Mouse (Mus musculus) forebrain, embryonic 14.5 days (tissue): ENCODE results near the gene Rcc1l. TPM values are rescaled to one million over a fixed set of nuclear protein-coding genes. Genes with fewer than 3 reads are reported as not detected.
A peak's percentile ranks its signal among the peaks of the same experiment; 100 is the strongest.

Source experiments
- ATAC-seq: fragments of 200-750 bp; cut with Nextera tagmentation; 2 replicates; pipeline ENCODE4 v1.8.0; 2017; ENCODE audit warnings: mild to moderate bottlenecking, moderate library complexity
- DNase-seq: peaks from one replicate; pipeline ENCODE4 v3.0.0-alpha.2; 2015; ENCODE audit warnings: low spot score
- H3K27ac ChIP-seq: fragments of 300-500 bp; sonication (generic); 2 replicates; pipeline ENCODE4 v1.5.1; 2014; ENCODE audit warnings: low read depth, mild to moderate bottlenecking, control low read depth, low read length, moderate library complexity
- H3K27me3 ChIP-seq: fragments of 300-500 bp; sonication (generic); replicated peaks from 2 replicates; pipeline ENCODE4 v1.6.1; 2014; ENCODE audit warnings: low read length, control low read depth, mixed read lengths; ENCODE audit not compliant: control insufficient read depth, insufficient read depth
- H3K36me3 ChIP-seq: fragments of 300-500 bp; sonication (generic); 2 replicates; pipeline ENCODE4 v1.6.1; 2014; ENCODE audit warnings: low read length, control low read depth; ENCODE audit not compliant: control insufficient read depth, insufficient read depth
- H3K4me1 ChIP-seq: fragments of 300-500 bp; sonication (generic); 2 replicates; pipeline ENCODE4 v1.6.1; 2014; ENCODE audit warnings: antibody characterized with exemption, low read length, control low read depth; ENCODE audit not compliant: control insufficient read depth, insufficient read depth
- H3K4me2 ChIP-seq: fragments of 300-500 bp; sonication (generic); 2 replicates; pipeline ENCODE4 v1.6.1; 2014; ENCODE audit warnings: mild to moderate bottlenecking, control low read depth, low read length
- H3K4me3 ChIP-seq: fragments of 300-500 bp; sonication (generic); 2 replicates; pipeline ENCODE4 v1.5.1; 2014; ENCODE audit warnings: low read depth, low read length, control low read depth
- H3K9ac ChIP-seq: fragments of 300-500 bp; sonication (generic); 2 replicates; pipeline ENCODE4 v1.6.1; 2014; ENCODE audit warnings: mild to moderate bottlenecking, low read length, control low read depth, moderate library complexity
- H3K9me3 ChIP-seq: fragments of 300-500 bp; sonication (generic); replicated peaks from 2 replicates; pipeline ENCODE4 v1.6.1; 2016; ENCODE audit warnings: low read length, control low read depth, mixed read lengths; ENCODE audit not compliant: control insufficient read depth
- WGBS: fragments of 180-500 bp; shearing (Covaris S2); extraction: QIAGEN DNeasy Blood & Tissue Kit; methylation state at CpG from one replicate; pipeline ENCODE4 v1.1.7; 2014; 5-methylcytosine and 5-hydroxymethylcytosine counted together
- polyA plus RNA-seq: library from polyadenylated mRNA; unstranded; fragments of >200 nt; fragmentation: Nextera tagmentation; extraction: Ambion mirVana; gene quantifications from 2 replicates; pipeline ENCODE4 v1.2.1, GENCODE M21; 2014

The Rcc1l gene
- polyA plus RNA-seq, 1 experiment from 2014 or later = 20.1 TPM

DNA sequence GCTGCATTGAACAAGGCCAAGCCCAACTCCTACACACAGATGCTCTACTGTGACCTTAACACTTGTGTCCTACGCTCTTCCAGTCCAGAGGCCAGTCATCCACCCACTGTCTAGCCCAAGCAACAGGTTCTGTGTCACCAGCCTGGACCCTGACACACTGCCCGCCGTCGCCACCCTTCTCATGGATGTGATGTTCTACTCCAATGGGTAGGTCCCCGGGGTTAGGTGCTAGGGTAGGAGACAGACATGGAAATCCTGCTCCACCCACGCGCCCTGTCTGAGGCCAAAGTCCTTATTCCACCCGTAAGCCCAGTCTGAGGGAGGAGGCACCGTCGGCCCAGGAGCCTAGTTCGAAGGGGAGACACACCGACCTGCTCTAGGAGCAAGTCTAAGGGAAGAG is 40.6 kb downstream of the Rcc1l start:
- H3K9ac ChIP-seq = no peak overlapping the region
- no peak overlapping the region for H3K4me2 ChIP-seq
- H3K36me3 ChIP-seq = peaks cover 77% of the 10 kb centered on the region
- ATAC-seq (no peak), DNase-seq (no peak)
- 96% methylated on average over 12 of the region's 12 CpGs for WGBS
- H3K4me3 ChIP-seq = no peak overlapping the region
- H3K4me1 ChIP-seq = no peaks in the 10 kb centered on the region
- H3K9me3 ChIP-seq = no peaks in the 10 kb centered on the region
- H3K27ac ChIP-seq = no peak overlapping the region
- no peaks in the 10 kb centered on the region for H3K27me3 ChIP-seq

DNA sequence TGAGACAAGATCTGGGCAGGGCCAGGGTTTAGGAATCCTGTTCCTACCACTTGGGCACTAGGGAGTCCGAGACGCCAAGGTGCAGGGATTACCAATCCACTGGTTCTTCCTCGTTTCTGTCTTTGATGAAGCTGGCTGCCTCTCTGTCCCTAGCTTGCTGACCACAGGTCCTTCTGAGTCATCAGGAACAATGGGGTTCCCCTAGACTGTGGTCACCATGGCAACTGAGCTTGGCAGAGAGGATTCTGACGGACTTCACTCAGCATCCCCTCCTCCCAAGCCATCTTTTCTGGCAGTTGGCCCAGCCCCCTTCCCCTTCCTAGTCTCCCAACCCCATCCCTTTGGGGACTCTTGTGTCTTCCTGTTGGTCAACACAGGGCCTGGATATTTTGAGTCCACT is 45.0 kb downstream of the Rcc1l start:
- no peak overlapping the region for H3K27ac ChIP-seq

DNA sequence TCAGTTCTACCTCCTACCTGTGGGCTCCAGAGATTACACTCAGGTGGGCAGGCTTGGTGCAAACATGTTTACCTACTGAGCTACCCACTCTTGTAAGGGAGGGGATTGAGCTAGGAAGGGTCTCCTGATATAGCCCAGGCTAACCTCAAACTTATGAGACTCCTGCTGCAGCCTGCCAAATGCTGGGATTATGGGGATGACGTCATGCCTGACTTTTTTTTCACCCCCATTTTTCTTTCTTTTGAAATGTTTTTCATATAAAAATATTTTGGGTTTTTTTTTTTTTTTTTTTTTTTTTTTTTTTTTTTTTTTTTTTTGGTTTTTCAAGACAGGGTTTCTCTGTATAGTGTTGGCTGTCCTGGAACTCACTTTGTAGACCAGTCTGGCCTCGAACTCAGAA is 50.3 kb downstream of the Rcc1l start:
- Histone ChIP-seq H3K4me2 (no peak overlapping the region), H3K4me1 (no peaks in the 10 kb centered on the region), H3K9me3 (no peaks in the 10 kb centered on the region), H3K4me3 (no peak overlapping the region), H3K9ac (no peak overlapping the region), H3K36me3 (peaks cover 24% of the 10 kb centered on the region), H3K27ac (no peak overlapping the region), H3K27me3 (no peaks in the 10 kb centered on the region)
- 95% methylated on average over 2 of the region's 2 CpGs for WGBS
- no peak for DNase-seq
- ATAC-seq = no peak

More for the DNA sequence above, 45.0 kb downstream of the Rcc1l start:
- H3K4me3 ChIP-seq = no peak overlapping the region
- ATAC-seq (peak; percentile 42; the same call in 1 of the 2 replicates), DNase-seq (peak; percentile 71)
- H3K9me3 ChIP-seq = no peaks in the 10 kb centered on the region
- no peak overlapping the region for H3K4me2 ChIP-seq
- no peaks in the 10 kb centered on the region for H3K27me3 ChIP-seq
- no peaks in the 10 kb centered on the region for H3K4me1 ChIP-seq
- WGBS = 16% methylated on average over 4 of the region's 4 CpGs
- no peak overlapping the region for H3K9ac ChIP-seq
- peaks cover 46% of the 10 kb centered on the region for H3K36me3 ChIP-seq

DNA sequence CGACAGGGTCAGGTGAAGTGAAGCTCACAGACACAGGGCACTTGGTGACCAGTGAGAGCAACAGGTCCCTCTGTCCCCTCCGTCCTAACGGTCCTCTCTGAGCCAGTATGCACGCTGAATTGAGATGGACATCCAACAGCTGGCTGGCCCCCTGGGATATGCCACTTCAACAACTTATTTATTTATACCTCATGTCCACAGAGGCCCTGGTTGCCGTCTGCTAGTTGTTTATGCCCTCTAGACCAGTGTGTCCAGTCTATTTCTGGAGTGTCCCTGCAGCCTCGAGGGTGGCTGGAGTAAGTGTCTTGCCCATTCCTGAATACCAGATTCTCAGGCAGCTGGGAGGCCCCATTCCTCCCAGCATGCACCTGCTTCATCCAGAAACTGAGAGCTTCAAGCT is 52.7 kb downstream of the Rcc1l start:
- 92% methylated on average over 6 of the region's 6 CpGs for WGBS
- no peaks in the 10 kb centered on the region for H3K27me3 ChIP-seq
- no peaks in the 10 kb centered on the region for H3K4me1 ChIP-seq
- no peak for ATAC-seq
- peaks cover 29% of the 10 kb centered on the region for H3K36me3 ChIP-seq
- H3K27ac ChIP-seq = no peak overlapping the region
- no peak overlapping the region for H3K4me3 ChIP-seq
- H3K4me2 ChIP-seq = no peak overlapping the region
- no peak overlapping the region for H3K9ac ChIP-seq
- no peak for DNase-seq
- no peaks in the 10 kb centered on the region for H3K9me3 ChIP-seq

GRCm38 (mm10) chr5:134121893-134122259 is 54.7 kb downstream of the Rcc1l start:
- no peak for ATAC-seq
- DNase-seq = no peak
- H3K27me3 ChIP-seq = no peaks in the 10 kb centered on the region
- H3K27ac ChIP-seq = no peak overlapping the region
- peaks cover 33% of the 10 kb centered on the region for H3K36me3 ChIP-seq
- no peaks in the 10 kb centered on the region for H3K4me1 ChIP-seq
- no peak overlapping the region for H3K4me3 ChIP-seq
- H3K4me2 ChIP-seq = no peak overlapping the region
- no peak overlapping the region for H3K9ac ChIP-seq
- H3K9me3 ChIP-seq = no peaks in the 10 kb centered on the region
- WGBS = 77% methylated on average over 2 of the region's 4 CpGs

DNA sequence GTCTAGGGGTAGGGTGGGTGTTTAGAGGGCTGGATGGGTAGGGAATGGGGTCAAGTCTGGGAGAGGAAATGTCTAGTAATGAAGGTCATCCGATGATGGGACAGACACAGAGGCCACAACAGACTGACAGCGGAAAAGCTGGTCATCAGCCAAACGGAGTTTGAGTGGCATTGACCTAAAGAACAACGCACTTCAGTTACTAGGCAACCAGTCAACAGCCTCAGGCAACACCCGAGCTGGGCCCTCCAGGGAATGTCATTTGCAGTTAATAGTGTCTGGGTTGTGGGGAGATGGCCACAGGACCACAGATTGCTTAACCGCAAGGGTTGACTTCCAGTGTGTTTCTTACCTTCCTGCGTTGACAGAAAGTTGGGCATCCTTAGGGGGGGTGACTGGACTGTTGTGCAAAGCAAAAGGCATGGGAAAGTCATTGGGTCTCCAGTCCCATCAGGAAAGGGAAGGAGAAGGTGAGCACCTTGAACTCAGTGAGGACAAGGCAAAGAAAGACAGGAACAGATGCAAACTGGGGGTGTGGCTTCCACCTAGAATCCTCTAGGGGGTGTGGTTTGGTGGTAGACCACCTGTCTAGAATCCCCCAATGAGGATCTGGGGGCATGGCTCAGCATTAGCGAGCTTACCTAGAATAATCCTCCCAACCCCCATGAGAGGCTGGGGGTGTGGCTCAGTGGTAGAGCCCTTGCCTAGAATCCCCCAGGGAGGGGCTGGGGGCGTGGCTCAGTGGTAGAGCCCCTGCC is 55.3 kb downstream of the Rcc1l start:
- Histone ChIP-seq H3K4me1 (no peaks in the 10 kb centered on the region), H3K36me3 (peaks cover 29% of the 10 kb centered on the region), H3K9me3 (no peaks in the 10 kb centered on the region), H3K9ac (no peak overlapping the region), H3K27ac (no peak overlapping the region), H3K27me3 (no peaks in the 10 kb centered on the region), H3K4me3 (no peak overlapping the region), H3K4me2 (no peak overlapping the region)
- ATAC-seq (no peak), DNase-seq (no peak)
- 69% methylated on average over 9 of the region's 9 CpGs for WGBS

- 93% methylated on average over 3 of the region's 3 CpGs for WGBS
- no peaks in the 10 kb centered on the region for H3K27me3 ChIP-seq
- ATAC-seq (no peak), DNase-seq (no peak)
- no peak overlapping the region for H3K27ac ChIP-seq
- peaks cover 23% of the 10 kb centered on the region for H3K36me3 ChIP-seq
- no peak overlapping the region for H3K4me2 ChIP-seq
- H3K9ac ChIP-seq = no peak overlapping the region
- H3K9me3 ChIP-seq = no peaks in the 10 kb centered on the region
- H3K4me1 ChIP-seq = no peaks in the 10 kb centered on the region
- H3K4me3 ChIP-seq = no peak overlapping the region
These were observed 56.4 kb downstream of the Rcc1l start for GRCm38 (mm10) chr5:134120135-134120534.

DNA sequence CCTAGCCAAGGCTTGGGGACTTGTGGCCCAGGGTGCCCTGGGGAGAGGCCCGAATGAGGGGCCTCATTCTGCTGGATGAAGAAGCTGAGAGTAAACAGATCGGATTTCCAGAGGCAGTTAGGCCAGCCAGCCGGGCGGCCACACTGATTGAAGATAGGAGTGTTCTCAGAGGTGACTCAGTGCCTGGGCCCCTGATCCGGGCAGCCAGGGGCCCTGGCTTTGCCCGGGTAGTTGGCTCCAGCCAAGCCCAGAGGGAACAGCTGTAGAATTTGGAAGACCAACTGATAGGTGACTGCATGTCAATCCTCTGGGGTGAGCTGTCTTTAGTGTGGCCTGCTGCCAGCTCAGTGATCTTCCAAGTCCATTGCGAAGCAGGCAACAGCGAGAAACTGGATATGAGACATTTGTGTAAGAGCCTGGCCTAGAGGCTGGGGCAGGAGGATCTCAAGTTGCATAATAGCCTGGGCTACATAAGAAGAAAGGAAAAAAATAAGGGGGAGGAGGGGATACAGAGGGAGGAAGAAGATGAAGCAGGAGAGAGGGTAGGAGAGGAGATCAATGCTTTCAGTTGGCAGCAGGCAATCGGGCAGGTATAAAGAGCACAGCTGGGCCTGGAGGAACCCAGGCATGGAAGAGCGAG is 57.0 kb downstream of the Rcc1l start:
- no peak overlapping the region for H3K27ac ChIP-seq
- 80% methylated on average over 10 of the region's 10 CpGs for WGBS
- H3K27me3 ChIP-seq = no peaks in the 10 kb centered on the region
- no peak overlapping the region for H3K4me3 ChIP-seq
- no peak for DNase-seq
- no peak for ATAC-seq
- H3K4me2 ChIP-seq = no peak overlapping the region
- H3K36me3 ChIP-seq = peaks cover 18% of the 10 kb centered on the region
- no peaks in the 10 kb centered on the region for H3K4me1 ChIP-seq
- H3K9ac ChIP-seq = no peak overlapping the region
- no peaks in the 10 kb centered on the region for H3K9me3 ChIP-seq

- Histone ChIP-seq H3K27me3 (no peaks in the 10 kb centered on the region), H3K27ac (no peak overlapping the region), H3K36me3 (peaks cover 18% of the 10 kb centered on the region), H3K4me3 (no peak overlapping the region), H3K4me2 (no peak overlapping the region), H3K9ac (no peak overlapping the region), H3K9me3 (no peaks in the 10 kb centered on the region), H3K4me1 (no peaks in the 10 kb centered on the region)
- no peak for DNase-seq
- WGBS = 93% methylated on average over 15 of the region's 15 CpGs
- no peak for ATAC-seq
These were observed 57.7 kb downstream of the Rcc1l start for GRCm38 (mm10) chr5:134118798-134119407.
